Mouse (Mus musculus) CH12.LX (cell line): Measurements from ENCODE around the gene Trip12. TPM values are rescaled to one million over a fixed set of nuclear protein-coding genes. Genes with fewer than 3 reads are reported as not detected.

Experiments
- DNase-seq: peaks from one replicate; pipeline ENCODE4 v3.0.0-alpha.2; 2013; ENCODE audit errors: extremely low read depth
- H3K27ac ChIP-seq: 2 replicates; pipeline ENCODE4 v1.5.1; 2012; ENCODE audit warnings: low read depth, mild to moderate bottlenecking, control low read depth, moderate library complexity; ENCODE audit not compliant: insufficient read depth
- H3K27me3 ChIP-seq: replicated peaks from 2 replicates; pipeline ENCODE3; 2012; ENCODE audit warnings: inconsistent platforms
- H3K36me3 ChIP-seq, 2 experiments: replicated peaks in 1 of 2; 2 replicates each; pipeline versions ENCODE3 to v1.6.1; 2012; ENCODE audit warnings: inconsistent platforms in 1 of 2, low read length in 1 of 2, mild to moderate bottlenecking in 1 of 2, mixed read lengths in 1 of 2, moderate library complexity in 1 of 2; ENCODE audit not compliant: control insufficient read depth in 1 of 2, insufficient read depth in 1 of 2
- H3K4me1 ChIP-seq, 2 experiments: 2 replicates each; pipeline ENCODE4 v1.6.1; 2012; ENCODE audit warnings: inconsistent platforms in 1 of 2, moderate library complexity in 1 of 2; ENCODE audit not compliant: insufficient read depth in 2 of 2, control insufficient read depth in 1 of 2
- H3K4me2 ChIP-seq: 2 replicates; pipeline ENCODE4 v1.6.1; 2012; ENCODE audit warnings: low read depth, mild to moderate bottlenecking, control low read depth; ENCODE audit not compliant: poor library complexity, insufficient read depth, severe bottlenecking
- H3K4me3 ChIP-seq, 3 experiments: fragments of 150-350 bp in 1 of 3; sonication (generic) in 1 of 3; replicated peaks in 1 of 3; 2 replicates each; pipeline versions ENCODE3 to v1.5.1; 2011 to 2012; ENCODE audit warnings: low read depth in 2 of 3, low read length in 2 of 3, mild to moderate bottlenecking in 2 of 3, moderate library complexity in 2 of 3, control low read depth in 1 of 3, improper control_type of control experiment in 1 of 3, inconsistent platforms in 1 of 3, mixed read lengths in 1 of 3; ENCODE audit not compliant: poor library complexity in 1 of 3
- H3K79me2 ChIP-seq: replicated peaks from 2 replicates; pipeline ENCODE4 v1.6.1; 2012; ENCODE audit warnings: mild to moderate bottlenecking, moderate library complexity; ENCODE audit not compliant: control insufficient read depth, poor library complexity, insufficient read depth, severe bottlenecking; ENCODE audit errors: extremely low read depth
- H3K9ac ChIP-seq: 2 replicates; pipeline ENCODE4 v1.6.1; 2012; ENCODE audit warnings: low read depth, mild to moderate bottlenecking, control low read depth, moderate library complexity; ENCODE audit not compliant: insufficient read depth
- H3K9me3 ChIP-seq: replicated peaks from 2 replicates; pipeline ENCODE3; 2012; ENCODE audit warnings: low read length, inconsistent platforms, mixed read lengths
- CHD2 ChIP-seq: IDR thresholded peaks from 2 replicates; pipeline ENCODE4 v1.6.1; 2011; ENCODE audit warnings: low read length, improper control_type of control experiment
- CTCF ChIP-seq, 2 experiments: IDR thresholded peaks in 1 of 2; conservative IDR thresholded peaks in 1 of 2; 2 replicates each; pipeline ENCODE4 v1.5.1; 2011 to 2012; ENCODE audit warnings: low read depth in 2 of 2, low read length in 2 of 2, improper control_type of control experiment in 1 of 2, inconsistent platforms in 1 of 2, mild to moderate bottlenecking in 1 of 2, moderate library complexity in 1 of 2
- E2F4 ChIP-seq: IDR thresholded peaks from 2 replicates; pipeline ENCODE4 v1.6.1; 2011; ENCODE audit warnings: low read depth, low read length, improper control_type of control experiment; ENCODE audit not compliant: insufficient replicate concordance
- ELF1 ChIP-seq: IDR thresholded peaks from 2 replicates; pipeline ENCODE4 v1.6.1; 2014; ENCODE audit warnings: low read depth, mild to moderate bottlenecking, inconsistent platforms, low read length, improper control_type of control experiment
- ETS1 ChIP-seq: conservative IDR thresholded peaks from 2 replicates; pipeline ENCODE4 v1.6.1; 2012; ENCODE audit warnings: low read depth, mild to moderate bottlenecking, inconsistent platforms, low read length, improper control_type of control experiment, moderate library complexity
- GABPA ChIP-seq: IDR thresholded peaks from 2 replicates; pipeline ENCODE4 v1.6.1; 2012; ENCODE audit warnings: low read depth, low read length, improper control_type of control experiment, inconsistent platforms; ENCODE audit not compliant: insufficient replicate concordance
- IRF4 ChIP-seq: IDR thresholded peaks from 2 replicates; pipeline ENCODE4 v1.6.1; 2014; ENCODE audit warnings: low read depth, mild to moderate bottlenecking, inconsistent platforms, low read length, improper control_type of control experiment
- JUN ChIP-seq: IDR thresholded peaks from 2 replicates; pipeline ENCODE4 v1.6.1; 2011; ENCODE audit warnings: low read depth, mild to moderate bottlenecking, low read length, improper control_type of control experiment, moderate library complexity; ENCODE audit not compliant: insufficient read depth
- MAFK ChIP-seq: IDR thresholded peaks from 2 replicates; pipeline ENCODE4 v1.6.1; 2011; ENCODE audit warnings: low read length, improper control_type of control experiment; ENCODE audit not compliant: insufficient replicate concordance
- MAZ ChIP-seq: IDR thresholded peaks from 2 replicates; pipeline ENCODE4 v1.6.1; 2012; ENCODE audit warnings: low read depth, mild to moderate bottlenecking, inconsistent platforms, low read length, improper control_type of control experiment, moderate library complexity
- MXI1 ChIP-seq: IDR thresholded peaks from 2 replicates; pipeline ENCODE4 v1.6.1; 2011; ENCODE audit warnings: mild to moderate bottlenecking, low read depth, low read length, improper control_type of control experiment
- MYC ChIP-seq: IDR thresholded peaks from 2 replicates; pipeline ENCODE4 v1.6.1; 2011; ENCODE audit warnings: low read depth, mild to moderate bottlenecking, improper control_type of control experiment, low read length
- NRF1 ChIP-seq: IDR thresholded peaks from 2 replicates; pipeline ENCODE4 v1.6.1; 2014; ENCODE audit warnings: low read depth, mild to moderate bottlenecking, inconsistent platforms, low read length, improper control_type of control experiment, moderate library complexity
- POLR2AphosphoS2 ChIP-seq: IDR thresholded peaks from 2 replicates; pipeline ENCODE4 v1.6.1; 2011; ENCODE audit warnings: low read depth, low read length, improper control_type of control experiment
- SMC3 ChIP-seq: IDR thresholded peaks from 2 replicates; pipeline ENCODE4 v1.6.1; 2011; ENCODE audit warnings: low read depth, low read length, improper control_type of control experiment
- TBP ChIP-seq: conservative IDR thresholded peaks from 2 replicates; pipeline ENCODE4 v1.6.1; 2011; ENCODE audit warnings: low read depth, low read length, improper control_type of control experiment
- ZC3H11A ChIP-seq: IDR thresholded peaks from 2 replicates; pipeline ENCODE4 v1.6.1; 2012; ENCODE audit warnings: low read depth, mild to moderate bottlenecking, inconsistent platforms, low read length, improper control_type of control experiment
- ZKSCAN1 ChIP-seq: IDR thresholded peaks from 2 replicates; pipeline ENCODE4 v1.6.1; 2012; ENCODE audit warnings: low read depth, inconsistent platforms, low read length, improper control_type of control experiment, borderline replicate concordance
- dilution Hi-C: fragments of 300-500 bp; cut with MboI; formaldehyde crosslinking; loops from 2 replicates; pipeline ENCODE4 v1.14.3; 2020; ENCODE audit warnings: low sequenced_read_pairs; ENCODE audit not compliant: extremely low pct_unique_long_range_greater_than_20kb, extremely low pct_ligation_motif_present
- in situ Hi-C: fragments of 300-500 bp; cut with MboI; formaldehyde crosslinking; loops from 3 replicates; pipeline ENCODE4 v1.14.3; 2019; ENCODE audit warnings: low sequenced_read_pairs, low pct_ligation_motif_present, low pct_unique_long_range_greater_than_20kb, mixed read lengths
- polyA plus RNA-seq: library from polyadenylated mRNA; unstranded; fragments of >175 nt; gene quantifications from 2 replicates; pipeline ENCODE4 v1.2.1, GENCODE M21; 2012; ENCODE audit warnings: low read depth; ENCODE audit not compliant: insufficient read length
- total RNA-seq, 2 experiments: library from RNA; depleted of rRNA; stranded (reverse); fragments of 300-350 nt in 1 of 2; fragments of >200 nt in 1 of 2; gene quantifications; 2 replicates each; pipeline ENCODE4 v1.2.3; 2012 to 2014

The Trip12 gene
- total and polyA plus RNA-seq, 3 experiments = 75.6 to 93.8 (median 90.2) TPM

DNA sequence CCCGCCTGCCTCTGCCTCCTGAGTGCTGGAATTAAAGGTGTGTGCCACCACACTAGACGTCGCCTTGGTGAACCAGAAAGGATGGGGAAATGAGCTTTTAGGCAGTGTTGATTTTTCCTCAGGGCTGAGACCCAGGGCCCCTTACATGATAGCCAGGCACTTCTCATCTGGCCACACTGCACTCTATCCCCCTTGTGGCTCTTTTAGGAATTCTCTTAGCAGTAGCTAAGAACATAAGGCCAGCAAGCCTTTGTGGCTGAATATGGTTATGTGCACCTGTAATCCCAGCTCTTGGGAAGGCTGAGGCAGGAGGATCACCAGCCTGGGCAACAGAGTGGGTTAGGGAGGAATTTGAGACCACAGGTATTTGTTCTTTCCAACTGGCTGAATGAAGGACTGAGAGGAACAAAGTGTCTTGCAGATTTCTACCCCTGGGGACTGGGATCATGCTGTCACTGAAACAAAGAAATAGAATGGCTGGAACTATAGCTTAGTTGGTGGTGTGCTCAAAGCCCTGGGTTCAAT, 26.5 kb upstream of the Trip12 start:
- H3K27ac ChIP-seq = no peak overlapping the region

DNA sequence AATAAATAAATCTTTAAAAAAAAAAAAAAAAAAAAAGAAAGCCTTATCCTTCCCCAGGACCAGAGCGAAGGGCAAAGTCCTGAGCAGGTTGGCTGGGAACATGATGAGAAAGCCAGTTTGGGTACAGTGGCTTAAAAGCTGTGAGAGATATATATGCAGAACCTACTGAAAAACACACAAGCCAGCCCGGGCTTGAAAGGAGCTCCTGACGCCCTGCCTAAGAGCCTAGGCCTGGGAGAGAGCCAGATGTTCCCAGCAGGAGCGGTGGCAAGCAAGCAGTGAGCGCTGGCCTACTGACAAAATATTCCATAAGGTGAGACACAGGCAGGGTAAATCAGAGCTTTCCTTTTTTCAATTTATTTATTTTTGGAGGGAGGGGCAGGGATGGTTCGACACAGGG, 25.9 kb upstream of the Trip12 start:
- H3K9me3 ChIP-seq = no peaks in the 10 kb centered on the region
- H3K4me3 ChIP-seq = no peak overlapping the region
- H3K27me3 ChIP-seq = no peaks in the 10 kb centered on the region
- TF ChIP-seq CHD2 (no peak), MYC (no peak), IRF4 (no peak), ZKSCAN1 (no peak), GABPA (no peak), TBP (no peak), MXI1 (no peak), ELF1 (no peak), MAFK (no peak), E2F4 (no peak), JUN (no peak), ETS1 (no peak), POLR2AphosphoS2 (no peak)
- in situ Hi-C loops (no loop called here), dilution Hi-C loops (no loop called here)
- peaks cover 0 to 26% of the 10 kb centered on the region in 2 experiments; a peak in 2 of 4 replicates for H3K4me1 ChIP-seq
- H3K9ac ChIP-seq = no peak overlapping the region
- H3K36me3 ChIP-seq = no peaks in the 10 kb centered on the region
- DNase-seq = no peak
- H3K4me2 ChIP-seq = no peak overlapping the region
- H3K79me2 ChIP-seq = no peaks in the 10 kb centered on the region
- no peak overlapping the region for H3K27ac ChIP-seq

More for the DNA sequence above, 26.5 kb upstream of the Trip12 start:
- dilution Hi-C loops (no loop called here), in situ Hi-C loops (no loop called here)
- no peaks in the 10 kb centered on the region for H3K27me3 ChIP-seq
- no peaks in the 10 kb centered on the region for H3K9me3 ChIP-seq
- H3K36me3 ChIP-seq = no peaks in the 10 kb centered on the region
- no peak overlapping the region for H3K4me2 ChIP-seq
- DNase-seq = no peak
- no peaks in the 10 kb centered on the region for H3K79me2 ChIP-seq
- H3K4me1 ChIP-seq = peaks cover 0 to 26% of the 10 kb centered on the region in 2 experiments; a peak in 2 of 4 replicates
- no peak overlapping the region for H3K4me3 ChIP-seq
- TF ChIP-seq ETS1 (no peak), CTCF (conservative IDR thresholded peaks at IDR 0.05 in 1 of 2, IDR thresholded peaks at IDR 0.05 in 1 of 2; ENCODE audit: low read depth in 2 of 2, low read length in 2 of 2) (peak in 1 of 2 experiments; percentile 18; a peak in 1 of 4 replicates), NRF1 (no peak), MAZ (no peak), SMC3 (no peak), ZC3H11A (no peak)
- H3K9ac ChIP-seq = no peak overlapping the region
